Mouse (Mus musculus) C2C12 (cell line): ENCODE data around the gene Olfr763. TPM values are rescaled to one million over a fixed set of nuclear protein-coding genes. Genes with fewer than 3 reads are reported as not detected.
"Not testable (repeated sequence)": the region's sequence is repeated elsewhere in the genome, so short reads cannot be mapped to it uniquely, and the experiment has no call there.

Experiments used
- H3K27me3 ChIP-seq: one replicate; pipeline ENCODE4 v1.6.1; 2011; ENCODE audit not compliant: control insufficient read depth, insufficient read depth, insufficient read length
- H3K36me3 ChIP-seq: one replicate; pipeline ENCODE4 v1.6.1; 2011; ENCODE audit not compliant: control insufficient read depth, insufficient read depth
- H3K4me3 ChIP-seq: one replicate; pipeline ENCODE4 v1.5.1; 2011; ENCODE audit warnings: mild to moderate bottlenecking, control low read depth; ENCODE audit not compliant: poor library complexity, insufficient read depth, severe bottlenecking
- H3K79me2 ChIP-seq: one replicate; pipeline ENCODE4 v1.6.1; 2011; ENCODE audit not compliant: control insufficient read depth, insufficient read depth
- H3K79me3 ChIP-seq: one replicate; pipeline ENCODE4 v1.6.1; 2011; ENCODE audit warnings: low read depth, control low read depth
- H3ac ChIP-seq: one replicate; pipeline ENCODE3; 2011; ENCODE audit warnings: low read depth; ENCODE audit not compliant: control insufficient read depth, insufficient read length
- CEBPB ChIP-seq: IDR thresholded peaks from one replicate; pipeline ENCODE4 v1.6.1; 2011; ENCODE audit warnings: low read depth, mild to moderate bottlenecking, control low read depth, moderate library complexity
- CTCF ChIP-seq: IDR thresholded peaks from one replicate; pipeline ENCODE4 v1.5.1; 2011; ENCODE audit not compliant: control insufficient read depth, insufficient read depth, insufficient read length
- FOSL1 ChIP-seq: IDR thresholded peaks from one replicate; pipeline ENCODE4 v1.8.0; 2011; ENCODE audit warnings: mild to moderate bottlenecking, low read length; ENCODE audit not compliant: poor library complexity, insufficient read depth, severe bottlenecking
- MAX ChIP-seq: IDR thresholded peaks from one replicate; pipeline ENCODE4 v1.6.1; 2011; ENCODE audit warnings: mild to moderate bottlenecking, control low read depth
- MYOD1 ChIP-seq: IDR thresholded peaks from one replicate; pipeline ENCODE4 v1.6.1; 2011; ENCODE audit warnings: low read depth; ENCODE audit not compliant: control insufficient read depth, insufficient read length
- MYOG ChIP-seq: IDR thresholded peaks from one replicate; pipeline ENCODE4 v1.6.1; 2011; ENCODE audit not compliant: control insufficient read depth, insufficient read length; ENCODE audit errors: extremely low read depth
- USF1 ChIP-seq: IDR thresholded peaks from one replicate; pipeline ENCODE4 v1.6.1; 2011; ENCODE audit warnings: low read depth, mild to moderate bottlenecking, control low read depth, moderate library complexity
- polyA plus RNA-seq: library from polyadenylated mRNA; unstranded; fragments of >200 nt; fragmentation: generic; extraction: Trizol; gene quantifications from one replicate; pipeline ENCODE4 v1.2.1, GENCODE M21; 2012; ENCODE audit warnings: missing spikeins

Olfr763 gene
- polyA plus RNA-seq, 1 experiment: not detected

DNA sequence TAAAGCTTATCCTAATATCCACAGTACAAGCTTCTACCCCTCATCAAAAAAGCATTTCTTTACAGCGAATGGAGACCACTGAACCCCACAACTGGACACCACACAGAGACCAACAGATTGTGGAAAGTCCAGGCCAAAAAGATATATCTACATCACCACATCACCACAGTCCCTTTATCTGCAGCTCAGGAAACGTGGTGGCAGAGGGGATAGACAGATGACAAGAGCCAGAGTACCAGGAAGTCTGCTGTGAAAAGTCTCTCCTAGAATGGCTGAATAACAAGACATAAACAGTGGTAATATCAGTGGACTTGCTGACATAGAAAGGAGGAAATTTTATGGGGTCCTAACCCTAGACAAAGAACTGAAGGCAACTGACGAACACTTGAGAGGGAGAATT, 34.2 kb upstream of the Olfr763 start:
- Histone ChIP-seq H3K4me3 (no peak overlapping the region), H3K79me3 (no peaks in the 10 kb centered on the region), H3K36me3 (no peaks in the 10 kb centered on the region), H3K79me2 (no peaks in the 10 kb centered on the region), H3ac (no peak overlapping the region), H3K27me3 (no peaks in the 10 kb centered on the region)
- no peak for TF ChIP-seq CTCF
- no peak for TF ChIP-seq CEBPB
- no peak for TF ChIP-seq MYOD1
- no peak for TF ChIP-seq MAX
- no peak for TF ChIP-seq USF1
- TF ChIP-seq MYOG: no peak
- TF ChIP-seq FOSL1: no peak

DNA sequence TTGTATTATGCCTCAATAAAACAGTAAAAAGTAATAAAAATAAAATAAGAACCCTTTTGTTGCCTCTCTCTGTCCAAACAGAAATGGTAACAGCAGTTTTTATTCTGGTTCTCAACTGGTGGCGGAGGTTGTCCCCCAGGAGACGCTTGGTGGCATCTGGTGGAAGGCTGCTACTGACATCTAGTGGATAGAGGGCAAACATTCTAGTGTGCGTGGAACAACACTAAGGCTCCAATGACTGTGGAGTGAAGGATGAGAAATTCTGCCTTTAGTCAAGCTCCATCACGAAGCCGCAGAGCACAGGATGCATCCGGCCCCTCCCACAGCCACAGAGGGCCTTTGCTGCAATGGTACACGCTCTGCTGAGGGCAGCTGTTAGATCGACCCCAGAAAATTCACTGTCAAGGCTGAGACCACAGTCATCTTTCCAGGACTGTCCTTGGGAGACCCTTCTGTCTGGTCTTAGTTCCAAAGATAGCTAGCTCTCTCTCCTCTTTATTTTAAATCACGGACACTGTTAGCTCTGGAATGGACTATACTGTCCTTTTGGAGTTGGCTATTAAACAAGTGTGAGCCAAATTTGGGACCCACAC, 33.0 kb upstream of the Olfr763 start:
- peak overlapping the region; percentile 48 for H3ac ChIP-seq
- no peaks in the 10 kb centered on the region for H3K79me2 ChIP-seq
- TF ChIP-seq CEBPB (no peak), MYOG (no peak), MYOD1 (no peak), FOSL1 (no peak), CTCF (peak; percentile 55), USF1 (no peak)
- H3K36me3 ChIP-seq: no peaks in the 10 kb centered on the region
- no peak overlapping the region for H3K4me3 ChIP-seq
- H3K27me3 ChIP-seq: no peaks in the 10 kb centered on the region
- H3K79me3 ChIP-seq: no peaks in the 10 kb centered on the region

DNA sequence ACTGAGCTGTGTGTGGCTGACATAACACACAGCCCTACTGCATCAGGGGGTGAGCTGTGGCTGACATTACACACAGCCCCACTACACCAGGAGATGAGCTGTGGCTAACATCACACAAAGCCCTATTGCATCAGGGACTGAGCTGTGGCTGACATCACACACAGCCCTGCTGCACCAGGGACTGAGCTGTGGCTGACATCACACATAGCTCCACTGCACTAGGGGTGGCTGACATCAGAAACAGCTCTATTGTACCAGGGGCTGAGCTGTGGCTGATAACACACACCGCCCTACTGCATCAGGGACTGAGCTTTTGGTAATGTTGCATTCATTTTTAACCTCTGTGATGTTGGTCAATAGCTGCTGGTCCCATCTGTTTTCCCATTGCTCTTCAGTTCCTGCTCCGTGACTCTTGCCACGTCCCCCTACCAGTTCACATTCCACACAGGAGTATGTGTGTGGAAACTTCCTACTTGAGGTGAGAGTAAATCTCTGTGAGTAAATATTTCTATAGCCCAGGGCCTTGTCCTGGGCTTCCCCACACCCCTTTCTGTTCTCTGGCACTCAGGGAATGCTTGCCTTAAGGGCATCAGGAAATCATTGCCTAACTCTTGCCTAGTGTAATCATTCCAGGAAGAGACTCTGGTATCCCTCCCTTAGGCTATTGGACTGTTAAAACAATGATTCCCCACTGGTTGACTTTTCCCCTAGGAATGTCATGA, 29.8 kb upstream of the Olfr763 start:
- Histone ChIP-seq H3K27me3 (no peaks in the 10 kb centered on the region), H3K79me3 (no peaks in the 10 kb centered on the region), H3ac (no peak overlapping the region), H3K4me3 (no peak overlapping the region), H3K36me3 (no peaks in the 10 kb centered on the region), H3K79me2 (no peaks in the 10 kb centered on the region)
- TF ChIP-seq MYOD1: no peak
- no peak for TF ChIP-seq USF1
- no peak for TF ChIP-seq CEBPB

DNA sequence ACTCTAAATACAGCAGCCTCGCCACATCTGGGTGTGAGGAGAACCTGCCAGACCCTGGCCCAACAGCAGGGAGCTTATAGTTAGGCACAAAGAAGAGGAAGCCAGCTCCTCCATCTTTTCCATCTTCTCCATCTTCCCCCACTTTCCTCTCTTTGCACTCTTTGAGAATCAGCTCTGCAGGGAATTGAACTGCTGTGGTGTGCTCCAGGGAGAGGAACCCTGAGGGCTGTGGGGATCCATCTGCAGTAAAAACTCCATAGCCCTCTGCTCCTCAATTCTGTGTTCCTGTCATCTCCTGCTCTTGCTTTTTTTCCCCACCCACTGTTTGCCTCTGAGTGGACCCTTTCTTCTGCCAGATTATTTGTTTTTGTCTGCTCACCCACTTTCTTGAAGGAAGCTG, 21.5 kb upstream of the Olfr763 start, which contains the start of gene Olfr9:
Olfr9 (plus strand) TSS at position 301 of the 400 bp plus-strand sequence.
- H3K27me3 ChIP-seq, H3K79me2 ChIP-seq, H3K36me3 ChIP-seq, H3ac ChIP-seq, H3K79me3 ChIP-seq, H3K4me3 ChIP-seq: not testable (repeated sequence)

DNA sequence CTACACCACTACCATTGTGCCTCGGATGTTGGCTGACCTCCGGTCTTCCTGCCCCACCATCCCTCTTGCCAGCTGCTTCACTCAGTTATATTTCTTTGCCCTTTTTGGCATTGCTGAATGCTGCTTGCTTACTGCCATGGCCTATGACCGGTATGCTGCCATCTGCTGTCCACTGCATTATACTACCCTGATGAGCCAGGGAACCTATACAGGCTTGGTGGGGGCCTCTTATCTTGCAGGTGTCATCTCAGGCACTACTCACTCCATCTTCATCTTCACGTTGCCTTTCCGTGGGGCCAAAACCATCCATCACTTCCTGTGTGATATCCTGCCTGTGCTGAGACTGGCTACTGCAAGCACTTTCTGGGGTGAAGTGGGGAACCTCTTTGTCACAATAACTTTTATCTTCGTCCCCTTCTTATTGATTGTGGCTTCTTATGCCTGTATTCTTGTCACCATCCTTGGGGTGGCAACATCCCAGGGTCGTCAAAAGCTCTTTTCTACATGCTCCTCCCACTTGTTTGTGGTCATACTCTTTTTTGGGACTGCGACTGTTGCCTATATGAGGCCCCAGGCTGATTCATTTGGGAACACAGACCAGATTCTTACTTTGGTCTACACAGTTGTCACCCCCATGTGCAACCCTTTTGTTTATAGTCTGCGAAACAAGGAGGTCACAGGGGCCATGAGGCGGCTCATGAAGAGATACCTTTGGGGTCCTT, 20.3 kb upstream of the Olfr763 start:
- H3K36me3 ChIP-seq: not testable (repeated sequence)

DNA sequence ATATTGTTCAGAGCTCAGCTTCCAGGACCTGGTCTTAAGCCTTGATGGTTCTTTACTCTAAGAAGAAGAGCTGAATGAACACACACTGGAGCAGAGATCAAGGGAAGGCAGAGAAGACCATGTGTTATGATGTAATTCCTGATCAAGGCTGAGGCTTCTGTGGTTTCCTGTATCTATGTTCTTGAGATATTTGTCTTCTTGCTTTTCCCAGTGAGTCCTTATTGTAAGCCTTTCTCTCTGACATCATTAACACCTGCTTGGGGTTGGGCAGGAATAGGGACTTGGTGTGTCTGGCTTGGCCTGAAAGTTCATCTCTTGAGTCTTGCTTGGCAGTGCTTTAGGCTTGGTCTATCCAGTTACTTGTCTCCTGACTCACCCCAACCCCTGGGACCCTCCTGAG, 19.6 kb upstream of the Olfr763 start:
- Histone ChIP-seq H3ac (no peak overlapping the region), H3K36me3 (no peaks in the 10 kb centered on the region), H3K27me3 (no peaks in the 10 kb centered on the region), H3K79me3 (no peaks in the 10 kb centered on the region), H3K79me2 (no peaks in the 10 kb centered on the region), H3K4me3 (no peak overlapping the region)
- TF ChIP-seq MYOD1 (peak; percentile 16), CTCF (no peak)

More for the DNA sequence above, 20.3 kb upstream of the Olfr763 start:
- not testable (repeated sequence) for H3K79me2 ChIP-seq, H3K4me3 ChIP-seq, H3K79me3 ChIP-seq, H3K27me3 ChIP-seq, H3ac ChIP-seq
